Mouse (Mus musculus) left cerebral cortex, adult 11 months (tissue): ENCODE results near the gene Psmd6.

Experiments
- DNase-seq: peaks from one replicate; pipeline ENCODE4 v3.0.0; 2022; ENCODE audit warnings: low spot score

Gene Psmd6

DNA sequence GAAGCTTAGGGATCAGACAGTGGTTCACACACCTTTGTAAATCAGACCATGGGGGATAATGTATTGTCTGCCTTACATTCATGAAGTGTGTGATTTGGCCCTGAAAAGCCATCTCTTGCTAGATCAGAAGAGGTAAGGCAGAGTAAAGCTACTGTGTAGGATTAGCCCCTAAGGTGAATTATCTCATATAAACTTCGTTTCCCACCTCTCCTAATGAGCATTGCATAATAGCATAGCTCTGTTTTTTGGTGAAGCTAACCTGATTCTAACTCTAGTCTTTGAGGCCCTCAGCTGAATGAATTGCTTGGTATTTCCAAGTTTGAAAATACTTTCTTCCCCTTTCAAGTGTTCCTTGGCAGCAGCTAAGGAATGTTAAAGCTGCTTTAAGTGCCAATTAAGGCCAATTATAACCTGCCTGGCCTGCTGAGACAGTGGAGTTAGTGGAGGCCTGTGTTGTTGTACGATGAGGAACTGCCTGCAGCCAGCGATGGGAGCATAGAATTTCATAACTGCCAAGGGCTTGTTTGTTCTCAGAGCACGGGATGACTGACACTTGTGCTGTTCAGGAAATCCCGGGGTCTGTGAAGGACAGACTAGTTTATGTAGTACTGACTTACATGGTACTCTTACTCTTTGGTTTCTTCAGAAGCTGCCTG lies 56.2 kb downstream of the Psmd6 start:
- DNase-seq: no peak

DNA sequence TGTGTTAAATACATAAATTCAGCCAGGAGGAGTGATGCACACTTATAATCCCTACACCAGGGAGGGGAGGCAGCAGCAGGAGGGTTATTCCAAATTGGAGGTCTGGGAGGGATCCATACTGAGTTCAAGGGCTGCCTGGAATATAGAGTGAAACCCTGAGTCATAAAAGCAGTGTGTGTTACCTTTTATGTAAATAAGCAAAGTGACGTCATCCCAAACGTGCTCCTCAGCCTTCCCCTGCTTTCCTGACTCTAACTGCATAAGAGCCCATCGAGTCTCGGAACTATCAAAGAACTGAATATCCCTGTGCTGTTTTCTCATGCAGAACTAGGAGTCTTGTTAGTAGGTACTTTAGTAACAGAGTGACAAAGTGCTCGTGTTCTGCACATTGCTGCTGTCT lies 57.4 kb downstream of the Psmd6 start:
- DNase-seq: no peak

DNA sequence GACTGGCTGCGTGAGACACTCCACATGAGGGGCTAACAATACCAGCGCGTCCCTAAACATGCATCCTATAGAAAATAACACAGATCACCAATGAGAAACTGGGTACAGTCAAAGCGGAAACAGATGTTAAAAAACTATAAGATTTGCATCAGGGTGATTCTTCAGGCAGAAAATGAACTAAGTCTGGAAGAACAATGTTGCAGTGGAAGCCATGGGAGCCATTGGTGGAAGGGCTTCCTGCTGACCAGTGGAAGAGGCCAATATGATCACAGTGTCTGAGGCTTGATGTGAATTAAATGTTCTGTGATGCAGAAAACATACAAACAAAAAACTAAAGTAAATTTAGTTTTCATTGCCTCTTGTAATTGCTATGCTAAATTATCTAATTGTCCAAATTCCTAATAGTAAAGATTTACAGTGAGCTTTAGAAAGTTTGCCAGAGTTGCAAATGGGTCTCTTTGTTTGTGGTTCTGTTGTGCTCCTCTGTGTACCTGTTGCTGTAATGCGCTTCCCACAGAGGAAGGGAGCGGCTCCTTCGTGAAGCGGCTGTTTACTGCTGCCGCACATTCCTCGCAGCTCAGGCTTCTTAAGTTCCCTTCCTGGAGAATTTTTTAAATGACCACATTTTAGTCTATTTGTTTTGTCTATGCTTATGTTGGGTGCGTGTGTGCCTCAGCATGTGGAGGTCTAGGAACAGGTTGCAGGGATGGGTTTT lies 58.1 kb downstream of the Psmd6 start:
- no peak for DNase-seq
